Mouse (Mus musculus) natural killer cell, adult 2 months (primary cell): ENCODE results near the gene Klk7.

Source experiments
- DNase-seq, 2 experiments: peaks; one replicate each; pipeline ENCODE4 v3.0.0; 2022; ENCODE audit warnings: low spot score in 2 of 2

Klk7 gene

GRCm38 (mm10) chr7:43810994-43811393 lies at the start of gene Klk7:
TSS of gene Klk7 (plus strand) at chr7:43811294.
- no peak for DNase-seq

GRCm38 (mm10) chr7:43766484-43766883 lies 44.6 kb upstream of the Klk7 start:
- no peak for DNase-seq

GRCm38 (mm10) chr7:43768597-43768996 lies 42.5 kb upstream of the Klk7 start, which contains the start of gene Klk12:
TSS of gene Klk12 (plus strand) at chr7:43768897.
- DNase-seq, result no peak

- DNase-seq, result no peak
Measured at GRCm38 (mm10) chr7:43769636-43770035, 41.5 kb upstream of the Klk7 start.

GRCm38 (mm10) chr7:43770701-43771100 lies 40.4 kb upstream of the Klk7 start:
- no peak for DNase-seq

GRCm38 (mm10) chr7:43771916-43772315 lies 39.2 kb upstream of the Klk7 start:
- no peak for DNase-seq

- no peak for DNase-seq
Measured at GRCm38 (mm10) chr7:43772901-43773300, 38.2 kb upstream of the Klk7 start.

- DNase-seq, result no peak
Measured at GRCm38 (mm10) chr7:43774364-43774763, 36.7 kb upstream of the Klk7 start, which contains the start of gene Klk11. TSS of gene Klk11 (plus strand) at chr7:43774604.

GRCm38 (mm10) chr7:43774802-43775201 lies 36.3 kb upstream of the Klk7 start:
- DNase-seq, result no peak

- no peak for DNase-seq
Measured at GRCm38 (mm10) chr7:43775311-43776057, 35.6 kb upstream of the Klk7 start.

- DNase-seq, result no peak
Measured at GRCm38 (mm10) chr7:43776506-43776905, 34.6 kb upstream of the Klk7 start.

- DNase-seq, result no peak
Measured at GRCm38 (mm10) chr7:43777423-43777822, 33.7 kb upstream of the Klk7 start.

GRCm38 (mm10) chr7:43778176-43778970 lies 32.7 kb upstream of the Klk7 start:
- no peak for DNase-seq

- DNase-seq, result no peak
Measured at GRCm38 (mm10) chr7:43780241-43780640, 30.9 kb upstream of the Klk7 start.

- DNase-seq, result no peak
Measured at GRCm38 (mm10) chr7:43780746-43781145, 30.3 kb upstream of the Klk7 start, which contains the start of gene Klk10. TSS of gene Klk10 (plus strand) at chr7:43781035.

- DNase-seq, result no peak
Measured at GRCm38 (mm10) chr7:43781541-43781940, 29.6 kb upstream of the Klk7 start.

GRCm38 (mm10) chr7:43782275-43783265 lies 28.5 kb upstream of the Klk7 start:
- DNase-seq, result peak; percentile 39 to 61

- DNase-seq, result no peak
Measured at GRCm38 (mm10) chr7:43785286-43785685, 25.8 kb upstream of the Klk7 start.

GRCm38 (mm10) chr7:43788096-43788495 lies 23.0 kb upstream of the Klk7 start:
- no peak for DNase-seq

GRCm38 (mm10) chr7:43789295-43789694 lies 21.8 kb upstream of the Klk7 start:
- no peak for DNase-seq

GRCm38 (mm10) chr7:43791591-43791990 lies 19.5 kb upstream of the Klk7 start, which contains the start of gene Klk9:
TSS of gene Klk9 (plus strand) at chr7:43791891.
- no peak for DNase-seq
